Mouse (Mus musculus): Measurements from ENCODE around the gene Mrps17. TPM values are rescaled to one million over a fixed set of nuclear protein-coding genes. Genes with fewer than 3 reads are reported as not detected.

Mrps17 gene
- polyA plus RNA-seq, 1 experiment from 2014 or later, result 176 TPM

DNA sequence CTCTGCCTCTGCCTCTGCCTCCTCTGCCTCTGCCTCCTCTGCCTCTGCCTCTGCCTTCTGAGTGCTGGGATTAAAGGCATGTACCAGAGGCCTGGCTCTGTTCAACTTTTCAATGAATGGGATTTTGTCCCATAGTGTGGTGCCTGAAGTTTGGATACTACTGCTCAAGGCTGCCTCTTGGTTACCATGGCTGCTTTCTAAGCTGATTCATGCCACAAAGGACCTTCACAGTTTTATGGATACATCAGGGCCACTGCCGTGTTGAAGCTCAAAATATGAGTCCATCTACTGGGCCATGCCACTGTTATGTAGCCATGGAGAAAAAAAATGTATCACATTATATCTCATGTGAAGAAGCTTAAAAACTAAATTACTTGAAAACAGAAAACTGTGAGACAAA, 13.6 kb upstream of the Mrps17 start:
- Histone ChIP-seq H3K4me1 (ENCODE audit: control insufficient read depth, insufficient read depth, low read depth, low read length) (no peaks in the 10 kb centered on the region), H3K36me3 (ENCODE audit: control insufficient read depth, insufficient read depth, low read length) (no peaks in the 10 kb centered on the region), H3K4me2 (ENCODE audit: low read length) (no peak overlapping the region), H3K4me3 (ENCODE audit: low read length) (no peak overlapping the region), H3K9me3 (ENCODE audit: control insufficient read depth, low read length) (no peaks in the 10 kb centered on the region), H3K27me3 (replicated peaks; ENCODE audit: control insufficient read depth, insufficient read depth, low read length) (peaks cover 2% of the 10 kb centered on the region), H3K9ac (ENCODE audit: low read depth, low read length) (no peak overlapping the region), H3K27ac (ENCODE audit: low read depth, low read length) (no peak overlapping the region)
- ATAC-seq, result no peak
- 66% methylated on average over 1 of the region's 1 CpGs for WGBS

DNA sequence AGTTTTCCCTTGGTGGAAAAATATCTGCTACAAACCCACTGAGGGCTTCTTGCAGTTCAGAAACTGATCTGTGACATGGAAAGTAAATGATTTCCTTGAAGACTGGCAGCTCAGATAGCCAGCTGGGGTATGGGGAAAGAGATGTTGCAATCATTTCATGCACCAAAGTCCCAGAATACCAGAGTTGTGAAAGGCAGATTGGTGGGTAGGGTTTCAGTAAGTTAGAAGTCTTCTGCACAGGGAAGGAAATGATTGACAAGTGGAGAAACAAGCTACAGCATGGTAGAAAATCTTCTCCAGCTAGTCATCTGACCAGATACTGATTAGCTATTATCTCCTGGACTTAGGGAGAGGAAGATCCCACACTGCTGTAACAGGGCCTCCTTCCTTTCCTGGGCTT, 11.9 kb upstream of the Mrps17 start:
- no peaks in the 10 kb centered on the region for H3K36me3 ChIP-seq (ENCODE audit: control insufficient read depth, insufficient read depth, low read length)
- H3K4me3 ChIP-seq (ENCODE audit: low read length), result no peak overlapping the region
- ATAC-seq, result no peak
- peaks cover 2% of the 10 kb centered on the region for H3K27me3 ChIP-seq (replicated peaks; ENCODE audit: control insufficient read depth, insufficient read depth, low read length)
- H3K9ac ChIP-seq (ENCODE audit: low read depth, low read length), result no peak overlapping the region
- H3K9me3 ChIP-seq (ENCODE audit: control insufficient read depth, low read length), result no peaks in the 10 kb centered on the region
- H3K27ac ChIP-seq (ENCODE audit: low read depth, low read length), result no peak overlapping the region
- H3K4me1 ChIP-seq (ENCODE audit: control insufficient read depth, insufficient read depth, low read depth, low read length), result no peaks in the 10 kb centered on the region
- H3K4me2 ChIP-seq (ENCODE audit: low read length), result no peak overlapping the region

DNA sequence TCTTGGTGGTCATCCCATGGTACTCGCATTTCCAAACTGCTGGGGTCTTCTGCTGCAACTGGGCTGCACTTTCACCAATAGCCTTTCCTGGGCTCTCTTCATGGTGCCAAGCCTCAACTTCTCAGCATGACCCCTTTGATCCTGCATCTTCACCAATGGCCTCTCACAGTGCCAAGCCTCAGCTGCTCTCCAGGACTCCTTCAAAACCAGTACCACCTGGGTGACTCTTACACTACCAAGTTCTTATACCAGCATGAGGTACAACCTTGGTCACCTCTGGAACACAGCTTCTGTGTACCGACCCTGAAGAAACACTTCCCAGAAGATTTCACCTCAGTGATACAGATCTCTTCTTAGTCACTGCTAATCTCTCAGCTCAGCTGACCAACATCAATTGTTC, 6.9 kb upstream of the Mrps17 start, which contains the start of gene Sept14:
Sept14 (minus strand) TSS at position 101 of the 400 bp plus-strand sequence.
- H3K27me3 ChIP-seq (replicated peaks; ENCODE audit: control insufficient read depth, insufficient read depth, low read length), result no peaks in the 10 kb centered on the region
- no peaks in the 10 kb centered on the region for H3K36me3 ChIP-seq (ENCODE audit: control insufficient read depth, insufficient read depth, low read length)
- H3K9me3 ChIP-seq (ENCODE audit: control insufficient read depth, low read length), result no peaks in the 10 kb centered on the region
- ATAC-seq, result no peak
- 66% methylated on average over 2 of the region's 2 CpGs for WGBS
- no peaks in the 10 kb centered on the region for H3K4me1 ChIP-seq (ENCODE audit: control insufficient read depth, insufficient read depth, low read depth, low read length)
- no peak within 1 kb of the TSS for H3K4me2 ChIP-seq (ENCODE audit: low read length)
- no peak within 1 kb of the TSS for H3K27ac ChIP-seq (ENCODE audit: low read depth, low read length)
- H3K4me3 ChIP-seq (ENCODE audit: low read length), result no peak within 1 kb of the TSS
- no peak within 1 kb of the TSS for H3K9ac ChIP-seq (ENCODE audit: low read depth, low read length)

DNA sequence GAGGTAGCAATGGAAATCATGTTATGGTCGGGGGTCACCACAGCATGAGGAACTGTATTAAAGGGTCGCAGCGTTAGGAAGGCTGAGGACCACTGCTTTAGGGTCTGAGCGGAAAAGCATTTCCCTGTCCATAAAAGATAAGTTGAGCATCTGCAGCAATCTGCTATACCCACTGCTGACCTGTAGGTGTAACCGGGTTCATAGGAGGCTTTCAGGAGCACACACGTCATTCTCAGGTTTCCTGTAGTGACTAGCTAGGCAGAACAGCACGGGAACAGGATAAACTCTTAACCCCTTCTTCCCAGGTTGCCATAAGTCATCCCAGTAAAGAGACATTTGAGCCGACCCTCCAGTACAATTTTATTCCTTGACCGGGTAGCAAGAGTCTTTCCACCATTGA, 1.7 kb downstream of the Mrps17 start:
- ATAC-seq, result no peak
- H3K36me3 ChIP-seq (ENCODE audit: control insufficient read depth, insufficient read depth, low read length), result peaks cover 20% of the 10 kb centered on the region
- H3K4me2 ChIP-seq (ENCODE audit: low read length), result no peak overlapping the region
- no peak overlapping the region for H3K27ac ChIP-seq (ENCODE audit: low read depth, low read length)
- no peaks in the 10 kb centered on the region for H3K27me3 ChIP-seq (replicated peaks; ENCODE audit: control insufficient read depth, insufficient read depth, low read length)
- peaks cover 7% of the 10 kb centered on the region for H3K4me1 ChIP-seq (ENCODE audit: control insufficient read depth, insufficient read depth, low read depth, low read length)
- WGBS, result 90% methylated on average over 9 of the region's 9 CpGs
- no peak overlapping the region for H3K9ac ChIP-seq (ENCODE audit: low read depth, low read length)
- no peaks in the 10 kb centered on the region for H3K9me3 ChIP-seq (ENCODE audit: control insufficient read depth, low read length)
- no peak overlapping the region for H3K4me3 ChIP-seq (ENCODE audit: low read length)

DNA sequence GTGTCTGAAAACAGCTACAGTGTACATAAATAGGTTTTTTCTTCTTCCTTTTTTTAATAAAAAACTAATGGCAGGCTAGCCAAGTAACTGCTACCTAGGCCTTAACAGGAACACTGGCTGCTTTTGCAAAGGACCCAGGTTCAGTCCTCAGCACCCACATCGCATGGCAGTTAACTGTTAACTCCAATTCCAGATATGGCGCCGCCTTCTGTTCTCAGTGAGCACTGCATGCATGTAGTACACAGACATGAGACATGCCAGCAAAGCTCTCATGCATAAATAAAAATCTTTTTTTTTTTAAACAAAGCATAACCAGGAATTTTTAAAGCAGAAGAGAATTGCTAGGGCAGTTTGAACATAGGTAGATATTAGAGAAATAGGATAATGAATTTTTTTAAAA, 4.9 kb downstream of the Mrps17 start:
- Histone ChIP-seq H3K4me2 (ENCODE audit: low read length) (no peak overlapping the region), H3K9ac (ENCODE audit: low read depth, low read length) (no peak overlapping the region), H3K27me3 (replicated peaks; ENCODE audit: control insufficient read depth, insufficient read depth, low read length) (no peaks in the 10 kb centered on the region), H3K4me3 (ENCODE audit: low read length) (no peak overlapping the region), H3K4me1 (ENCODE audit: control insufficient read depth, insufficient read depth, low read depth, low read length) (peaks cover 7% of the 10 kb centered on the region), H3K36me3 (ENCODE audit: control insufficient read depth, insufficient read depth, low read length) (peaks cover 20% of the 10 kb centered on the region), H3K9me3 (ENCODE audit: control insufficient read depth, low read length) (no peaks in the 10 kb centered on the region), H3K27ac (ENCODE audit: low read depth, low read length) (no peak overlapping the region)
- ATAC-seq, result no peak
- WGBS, result 86% methylated on average over 3 of the region's 3 CpGs

DNA sequence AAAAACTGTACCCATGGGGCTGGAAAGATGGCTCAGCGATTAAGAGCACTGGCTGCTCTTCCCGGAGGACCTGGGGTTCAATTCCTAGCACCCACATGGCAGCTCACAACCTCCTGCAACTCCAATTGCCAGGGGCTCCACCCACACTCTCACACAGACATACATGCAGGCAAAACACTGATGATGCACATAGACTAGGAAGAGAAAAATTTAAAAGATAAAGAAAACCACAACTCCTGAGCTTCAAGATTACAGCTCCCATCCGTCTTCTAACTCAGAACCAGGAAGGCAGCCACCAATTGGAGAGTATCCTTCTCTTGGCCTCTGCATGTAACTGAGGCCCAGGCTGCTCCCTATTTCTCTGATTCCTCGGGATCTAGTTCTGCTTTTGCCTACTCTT, 9.0 kb downstream of the Mrps17 start:
- Histone ChIP-seq H3K4me2 (ENCODE audit: low read length) (peak overlapping the region; percentile 66), H3K36me3 (ENCODE audit: control insufficient read depth, insufficient read depth, low read length) (peaks cover 6% of the 10 kb centered on the region; the same call in 1 of the 2 replicates), H3K27ac (ENCODE audit: low read depth, low read length) (no peak overlapping the region), H3K4me1 (ENCODE audit: control insufficient read depth, insufficient read depth, low read depth, low read length) (peaks cover 11% of the 10 kb centered on the region), H3K9ac (ENCODE audit: low read depth, low read length) (no peak overlapping the region; the same call in 1 of the 2 replicates), H3K9me3 (ENCODE audit: control insufficient read depth, low read length) (no peaks in the 10 kb centered on the region), H3K27me3 (replicated peaks; ENCODE audit: control insufficient read depth, insufficient read depth, low read length) (no peaks in the 10 kb centered on the region), H3K4me3 (ENCODE audit: low read length) (peak overlapping the region; percentile 91)
- ATAC-seq, result no peak; the same call in 1 of the 2 replicates
- WGBS, result 52% methylated on average over 4 of the region's 4 CpGs

DNA sequence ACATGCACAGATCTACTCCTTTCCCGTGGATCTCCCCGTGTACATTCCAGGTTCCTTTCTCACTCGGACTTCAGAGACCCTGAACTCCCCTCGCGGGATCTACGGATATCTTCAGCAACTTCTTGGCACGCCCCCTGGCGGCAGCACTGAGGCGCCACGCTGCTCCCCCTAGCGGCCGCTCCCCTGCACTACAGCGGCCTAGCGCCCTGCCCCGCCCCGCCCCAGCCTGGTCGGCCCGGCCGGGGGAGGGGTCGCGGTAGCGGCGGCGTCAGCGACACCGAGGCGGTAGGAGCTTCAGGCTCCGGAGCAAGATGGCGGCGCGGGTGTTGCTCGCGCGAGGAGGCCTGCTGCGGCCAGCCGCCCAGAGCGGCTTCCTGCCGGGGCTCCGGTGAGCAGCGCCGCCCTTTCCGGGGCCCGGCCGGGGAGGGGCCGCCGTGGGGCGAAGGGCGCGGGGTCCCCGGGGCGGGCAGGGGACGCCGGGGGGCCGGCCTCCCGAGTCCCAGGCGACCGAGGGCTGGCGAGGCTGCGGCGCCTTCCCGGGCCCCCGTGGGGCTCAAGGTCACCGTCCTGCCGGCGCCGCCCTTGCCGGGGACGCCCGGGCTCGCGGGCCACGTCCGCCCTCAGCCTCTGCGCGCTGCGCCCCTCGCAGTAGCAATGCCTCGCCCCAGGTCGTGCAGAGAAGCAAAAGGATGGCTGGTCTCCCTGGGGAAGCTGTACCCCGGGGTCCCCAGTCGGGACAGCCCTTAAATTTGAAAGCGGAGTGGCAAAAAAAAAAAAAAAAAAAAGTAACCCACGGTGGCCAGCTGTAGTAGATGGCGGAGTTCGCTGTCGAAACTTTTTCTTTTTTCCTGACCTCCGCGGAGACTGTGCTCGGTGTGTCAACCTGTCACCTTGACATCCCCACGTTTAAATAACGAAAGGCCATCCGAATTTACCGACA, 9.8 kb downstream of the Mrps17 start, which contains the start of gene Nipsnap2:
Nipsnap2 (plus strand) TSS at position 230 of the 940 bp plus-strand sequence.
- peak within 1 kb of the TSS; percentile 66 for H3K4me2 ChIP-seq (ENCODE audit: low read length)
- H3K36me3 ChIP-seq (ENCODE audit: control insufficient read depth, insufficient read depth, low read length), result 0 out of 2 replicates have a peak, but pooled peaks cover 1% of the 10 kb centered on the region
- under 1% methylated on average over 75 of the region's 93 CpGs for WGBS

DNA sequence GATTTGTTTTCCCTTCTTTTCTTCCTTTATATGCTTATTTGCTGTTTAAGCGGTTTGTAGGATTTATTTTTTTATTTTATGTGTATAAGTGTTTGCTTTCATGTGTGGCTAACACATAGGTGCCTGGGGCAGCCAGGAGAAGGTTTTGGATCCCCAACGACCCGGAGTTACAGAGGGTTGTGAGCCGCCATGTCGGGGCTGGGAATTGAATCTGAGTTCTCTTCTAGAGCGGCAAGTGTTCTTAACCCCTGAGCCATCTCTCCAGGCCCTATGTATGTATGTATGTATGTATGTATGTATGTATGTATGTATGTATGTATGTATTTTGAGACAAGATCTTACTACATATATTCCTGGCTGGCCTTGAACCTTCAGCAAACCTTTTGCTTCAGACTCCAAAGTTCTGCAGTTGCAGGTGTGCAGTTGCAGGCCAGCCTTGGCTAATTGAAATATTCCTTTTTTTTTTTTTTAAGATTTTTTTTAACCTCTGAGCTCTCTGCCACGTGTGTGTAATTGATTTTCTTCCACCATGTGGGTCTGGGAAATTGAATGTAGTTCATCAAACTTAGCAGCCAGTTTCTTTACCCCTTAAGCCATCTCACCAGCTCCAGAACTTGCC, 10.6 kb downstream of the Mrps17 start:
- Histone ChIP-seq H3K4me1 (ENCODE audit: control insufficient read depth, insufficient read depth, low read depth, low read length) (peaks cover 11% of the 10 kb centered on the region), H3K27me3 (replicated peaks; ENCODE audit: control insufficient read depth, insufficient read depth, low read length) (no peaks in the 10 kb centered on the region), H3K9ac (ENCODE audit: low read depth, low read length) (peak overlapping the region; percentile 96), H3K36me3 (ENCODE audit: control insufficient read depth, insufficient read depth, low read length) (no peaks in the 10 kb centered on the region), H3K27ac (ENCODE audit: low read depth, low read length) (peak overlapping the region; percentile 98), H3K4me3 (ENCODE audit: low read length) (peak overlapping the region; percentile 91), H3K9me3 (ENCODE audit: control insufficient read depth, low read length) (no peaks in the 10 kb centered on the region), H3K4me2 (ENCODE audit: low read length) (peak overlapping the region; percentile 66)
- ATAC-seq, result no peak
- 12% methylated on average over 7 of the region's 7 CpGs for WGBS

More for the DNA sequence above, 9.8 kb downstream of the Mrps17 start, which contains the start of gene Nipsnap2:
- Histone ChIP-seq H3K4me3 (ENCODE audit: low read length) (peak within 1 kb of the TSS; percentile 91), H3K27ac (ENCODE audit: low read depth, low read length) (peak within 1 kb of the TSS; percentile 98), H3K9me3 (ENCODE audit: control insufficient read depth, low read length) (no peaks in the 10 kb centered on the region), H3K4me1 (ENCODE audit: control insufficient read depth, insufficient read depth, low read depth, low read length) (peaks cover 11% of the 10 kb centered on the region), H3K27me3 (replicated peaks; ENCODE audit: control insufficient read depth, insufficient read depth, low read length) (no peaks in the 10 kb centered on the region), H3K9ac (ENCODE audit: low read depth, low read length) (peak within 1 kb of the TSS; percentile 96)
- peak; percentile 95 for ATAC-seq

DNA sequence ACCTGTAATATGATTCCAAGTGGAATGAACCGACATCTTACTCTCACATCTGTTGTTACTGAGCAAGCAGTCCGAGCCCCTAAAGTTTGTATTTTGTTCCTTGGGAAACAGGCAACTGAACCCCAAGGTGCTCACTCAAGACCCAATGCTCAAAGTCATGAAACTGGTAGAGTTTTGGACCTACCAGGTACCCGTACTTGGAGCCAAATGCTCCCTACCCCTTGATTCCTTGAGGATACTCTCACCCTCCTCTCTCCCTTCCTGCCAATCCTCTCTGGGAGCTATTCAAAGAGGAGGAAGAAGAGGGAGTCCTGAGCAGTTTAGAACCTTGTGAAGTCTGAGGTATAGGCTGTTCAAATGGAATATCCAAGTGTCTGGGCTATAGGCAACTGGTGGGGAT, 11.5 kb downstream of the Mrps17 start:
- 90% methylated on average over 3 of the region's 3 CpGs for WGBS
- H3K9ac ChIP-seq (ENCODE audit: low read depth, low read length), result no peak overlapping the region
- H3K4me1 ChIP-seq (ENCODE audit: control insufficient read depth, insufficient read depth, low read depth, low read length), result peaks cover 11% of the 10 kb centered on the region
- no peak overlapping the region; the same call in 1 of the 2 replicates for H3K4me2 ChIP-seq (ENCODE audit: low read length)
- no peaks in the 10 kb centered on the region for H3K27me3 ChIP-seq (replicated peaks; ENCODE audit: control insufficient read depth, insufficient read depth, low read length)
- no peak overlapping the region for H3K4me3 ChIP-seq (ENCODE audit: low read length)
- no peaks in the 10 kb centered on the region for H3K36me3 ChIP-seq (ENCODE audit: control insufficient read depth, insufficient read depth, low read length)
- ATAC-seq, result no peak
- no peaks in the 10 kb centered on the region for H3K9me3 ChIP-seq (ENCODE audit: control insufficient read depth, low read length)
- no peak overlapping the region for H3K27ac ChIP-seq (ENCODE audit: low read depth, low read length)

Measured in hindbrain, embryonic 16.5 days (tissue).